Mouse (Mus musculus) lung, embryonic 14.5 days (tissue): ENCODE results near the gene Ltb4r2. TPM values are rescaled to one million over a fixed set of nuclear protein-coding genes. Genes with fewer than 3 reads are reported as not detected.

Experiments
- ATAC-seq: fragments of 200-750 bp; cut with Nextera tagmentation; 2 replicates; pipeline ENCODE4 v1.8.0; 2017; ENCODE audit warnings: mild to moderate bottlenecking, moderate TSS enrichment, moderate library complexity; ENCODE audit not compliant: insufficient read depth
- DNase-seq: peaks from one replicate; pipeline ENCODE4 v3.0.0-alpha.2; 2015
- H3K27ac ChIP-seq: fragments of 300-500 bp; sonication (generic); 2 replicates; pipeline ENCODE4 v1.5.1; 2014; ENCODE audit warnings: low read depth, mild to moderate bottlenecking, moderate library complexity
- H3K27me3 ChIP-seq: fragments of 300-500 bp; sonication (generic); 2 replicates; pipeline ENCODE4 v1.6.1; 2014; ENCODE audit warnings: low read length, control low read depth; ENCODE audit not compliant: insufficient read depth
- H3K36me3 ChIP-seq: fragments of 300-500 bp; sonication (generic); 2 replicates; pipeline ENCODE4 v1.6.1; 2014; ENCODE audit warnings: control low read depth; ENCODE audit not compliant: insufficient read depth
- H3K4me1 ChIP-seq: fragments of 300-500 bp; sonication (generic); 2 replicates; pipeline ENCODE4 v1.6.1; 2014; ENCODE audit warnings: antibody characterized with exemption, control low read depth; ENCODE audit not compliant: insufficient read depth
- H3K4me2 ChIP-seq: fragments of 300-500 bp; sonication (generic); 2 replicates; pipeline ENCODE4 v1.6.1; 2014; ENCODE audit warnings: mild to moderate bottlenecking
- H3K4me3 ChIP-seq: fragments of 300-500 bp; sonication (generic); 2 replicates; pipeline ENCODE4 v1.5.1; 2014; ENCODE audit warnings: low read depth, low read length
- H3K9ac ChIP-seq: fragments of 300-500 bp; sonication (generic); 2 replicates; pipeline ENCODE4 v1.6.1; 2014
- H3K9me3 ChIP-seq: fragments of 300-500 bp; sonication (generic); 2 replicates; pipeline ENCODE4 v1.6.1; 2016; ENCODE audit warnings: low read depth, low read length, control low read depth
- CTCF ChIP-seq: IDR thresholded peaks from 2 replicates; pipeline ENCODE4 v1.5.1; 2016; ENCODE audit warnings: antibody characterized with exemption, low read depth
- whole genome bisulfite sequencing: fragments of 180-500 bp; shearing (Covaris S2); extraction: QIAGEN DNeasy Blood & Tissue Kit; methylation state at CpG from one replicate; pipeline ENCODE4 v1.1.7; 2014; 5-methylcytosine and 5-hydroxymethylcytosine counted together
- polyA plus RNA-seq: library from polyadenylated mRNA; unstranded; fragments of >200 nt; fragmentation: Nextera tagmentation; extraction: Ambion mirVana; gene quantifications from 2 replicates; pipeline ENCODE4 v1.2.1, GENCODE M21; 2014

The Ltb4r2 gene
- polyA plus RNA-seq, 1 experiment from 2014 or later = 0.70 TPM

- Histone ChIP-seq H3K4me2 (no peak overlapping the region), H3K4me3 (no peak overlapping the region), H3K27ac (no peak overlapping the region), H3K36me3 (peaks cover 18% of the 10 kb centered on the region), H3K9ac (no peak overlapping the region), H3K4me1 (no peaks in the 10 kb centered on the region), H3K27me3 (no peaks in the 10 kb centered on the region), H3K9me3 (no peaks in the 10 kb centered on the region)
- no peak for ATAC-seq
- no peak for DNase-seq
- no peak for TF ChIP-seq CTCF
- WGBS = 77% methylated on average over 4 of the region's 4 CpGs
Measured at GRCm38 (mm10) chr14:55735758-55736157, 25.5 kb upstream of the Ltb4r2 start.

GRCm38 (mm10) chr14:55737086-55737687 is 24.0 kb upstream of the Ltb4r2 start:
- no peak overlapping the region for H3K4me2 ChIP-seq
- 83% methylated on average over 9 of the region's 9 CpGs for WGBS
- no peaks in the 10 kb centered on the region for H3K9me3 ChIP-seq
- no peaks in the 10 kb centered on the region for H3K27me3 ChIP-seq
- no peak overlapping the region for H3K9ac ChIP-seq
- ATAC-seq (no peak), DNase-seq (no peak)
- no peak overlapping the region for H3K4me3 ChIP-seq
- H3K36me3 ChIP-seq = peaks cover 29% of the 10 kb centered on the region
- no peak overlapping the region for H3K27ac ChIP-seq
- no peak for TF ChIP-seq CTCF
- no peaks in the 10 kb centered on the region for H3K4me1 ChIP-seq

GRCm38 (mm10) chr14:55743711-55744110 is 17.5 kb upstream of the Ltb4r2 start:
- Histone ChIP-seq H3K9me3 (no peaks in the 10 kb centered on the region), H3K4me2 (peak overlapping the region; percentile 35), H3K27ac (no peak overlapping the region), H3K27me3 (no peaks in the 10 kb centered on the region), H3K36me3 (peaks cover 51% of the 10 kb centered on the region), H3K4me1 (peaks cover 7% of the 10 kb centered on the region; the same call in 1 of the 2 replicates), H3K9ac (no peak overlapping the region), H3K4me3 (0 out of 2 replicates have a peak overlapping the region, but pooled peaks have one; percentile 8)
- ATAC-seq = peak; percentile 71
- DNase-seq = peak; percentile 96
- WGBS = 17% methylated on average over 10 of the region's 10 CpGs
- peak; percentile 98 for TF ChIP-seq CTCF

- WGBS = 2% methylated on average over 47 of the region's 48 CpGs
- ATAC-seq (peak; percentile 84), DNase-seq (peak; percentile 93)
- Histone ChIP-seq H3K27me3 (no peaks in the 10 kb centered on the region), H3K4me3 (peak within 1 kb of the TSS; percentile 93), H3K9me3 (no peaks in the 10 kb centered on the region), H3K4me1 (peaks cover 7% of the 10 kb centered on the region; the same call in 1 of the 2 replicates), H3K36me3 (peaks cover 52% of the 10 kb centered on the region), H3K27ac (peak within 1 kb of the TSS; percentile 50; the same call in 1 of the 2 replicates), H3K4me2 (peak within 1 kb of the TSS; percentile 98), H3K9ac (peak within 1 kb of the TSS; percentile 82)
- no peak for TF ChIP-seq CTCF
Measured at GRCm38 (mm10) chr14:55745180-55745860, 15.9 kb upstream of the Ltb4r2 start, which contains the start of the genes Dhrs1 and Nop9. TSS of gene Dhrs1 (minus strand) at chr14:55745690. TSS of gene Nop9 (plus strand) at chr14:55745693.

- TF ChIP-seq CTCF = no peak
- Histone ChIP-seq H3K27me3 (no peaks in the 10 kb centered on the region), H3K9me3 (no peaks in the 10 kb centered on the region), H3K9ac (peak overlapping the region; percentile 82), H3K4me3 (peak overlapping the region; percentile 93), H3K27ac (peak overlapping the region; percentile 24; the same call in 1 of the 2 replicates), H3K36me3 (peaks cover 52% of the 10 kb centered on the region), H3K4me1 (peaks cover 7% of the 10 kb centered on the region; the same call in 1 of the 2 replicates), H3K4me2 (peak overlapping the region; percentile 98)
- 0% methylated on average over 31 of the region's 31 CpGs for WGBS
- ATAC-seq (no peak; the same call in 1 of the 2 replicates), DNase-seq (no peak)
Measured at GRCm38 (mm10) chr14:55745861-55746237, 15.4 kb upstream of the Ltb4r2 start.

GRCm38 (mm10) chr14:55747051-55747847 is 14.0 kb upstream of the Ltb4r2 start:
- no peak for DNase-seq
- WGBS = 85% methylated on average over 10 of the region's 10 CpGs
- peak overlapping the region; percentile 98 for H3K4me2 ChIP-seq
- H3K9me3 ChIP-seq = no peaks in the 10 kb centered on the region
- H3K36me3 ChIP-seq = peaks cover 55% of the 10 kb centered on the region
- no peak overlapping the region for H3K9ac ChIP-seq
- peak overlapping the region; percentile 93 for H3K4me3 ChIP-seq
- no peak for ATAC-seq
- no peak overlapping the region for H3K27ac ChIP-seq
- H3K4me1 ChIP-seq = peaks cover 7% of the 10 kb centered on the region; the same call in 1 of the 2 replicates
- H3K27me3 ChIP-seq = no peaks in the 10 kb centered on the region
- TF ChIP-seq CTCF = no peak
